Comparison of ENCODE assay signal across 13 mouse cellular contexts in genomic region chr2:159826417-159826816, GRCm38 (mm10).
DNase-seq lines count a peak whose midpoint lies in the region; TF ChIP-seq lines count a peak whose summit lies in the region.
"Had no signal": no experiment of that assay in that cellular context is flagged by ENCODE, and none has a peak within 500 bp of the region (broad histone marks: within the 10 kb centered on the region; RNA-seq: fewer than 3 reads in every experiment).

No protein-coding gene starts in this region.

- peak overlapping the region; percentile 89 for H3K27ac ChIP-seq in gastrocnemius, adult 2 months
- H3K27ac ChIP-seq: intestine, embryonic 15.5 days; midbrain, embryonic 12.5 days; neural tube, embryonic 12.5 days had no signal

- no peak overlapping the region for H3K4me3 ChIP-seq in gastrocnemius, adult 2 months
- H3K4me3 ChIP-seq: intestine, embryonic 15.5 days; midbrain, embryonic 12.5 days; neural tube, embryonic 12.5 days had no signal

- TF ChIP-seq CTCF in gastrocnemius, adult 2 months (IDR thresholded peaks at IDR 0.05), result no peak

- intact Hi-C loops in gastrocnemius, adult 2 months (cut with DNase I), result no loop called here

- DNase-seq in 3T3-L1 (ENCODE audit: low read depth, low spot score), result peak; percentile 40
- DNase-seq in Muller cell, postnatal 12 days (ENCODE audit: inconsistent ontology term), result peak; percentile 0
- DNase-seq in gastrocnemius, adult 2 months, result peak; percentile 80
- peak; percentile 14 to 45 for DNase-seq in kidney, adult 8-10 months
- DNase-seq in lung, adult 18-20 months, result no peak
- DNase-seq in spleen, adult 18-20 months, result no peak
- DNase-seq in layer of hippocampus, adult 8-10 months (ENCODE audit: low spot score in 2 of 2), result no peak
- DNase-seq: cerebellum, adult 8-10 months; lung, adult 2 months; right cerebral cortex, adult 18-20 months had no signal

Comparison
In these comparisons a context has a peak if more than half of its experiments do, and no peak if none do; other contexts are left out.
1. DNase-seq: peak in 3T3-L1 (single experiment), Muller cell, postnatal 12 days (single experiment), gastrocnemius, adult 2 months (single experiment) and kidney, adult 8-10 months (2 of 2); none in lung, adult 18-20 months (0 of 2), spleen, adult 18-20 months (0 of 2) and layer of hippocampus, adult 8-10 months (0 of 2).